ENCODE assay signal across 8 mouse cellular contexts in the genomic region with DNA sequence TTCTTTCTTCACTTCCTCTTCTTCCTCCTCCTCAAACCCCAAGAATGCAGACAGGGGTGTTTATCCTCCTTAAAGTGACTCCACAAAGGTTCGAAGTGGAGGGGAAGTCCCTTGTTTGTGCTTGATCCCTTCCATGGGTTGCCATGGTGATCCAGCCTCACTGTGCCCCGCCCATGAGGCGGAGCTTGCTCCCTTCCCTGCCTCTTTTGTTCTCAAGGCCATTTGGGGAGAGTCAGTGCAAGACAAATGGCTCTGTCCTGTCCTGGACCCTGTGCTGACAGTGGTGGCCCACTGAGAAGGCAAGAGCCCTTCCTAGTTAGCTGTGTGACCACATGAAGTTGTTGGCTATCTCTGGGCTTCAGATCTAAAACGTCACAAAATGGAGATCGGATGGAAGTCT. TPM values are rescaled to one million over a fixed set of nuclear protein-coding genes. Genes with fewer than 3 reads are reported as not detected.
DNase-seq lines count a peak whose midpoint lies in the region; ATAC-seq and TF ChIP-seq lines count a peak whose summit lies in the region.

No protein-coding gene starts in this region.

- WGBS in heart, embryonic 15.5 days, result 36% methylated on average over 5 of the region's 5 CpGs
- WGBS in kidney, postnatal 0 days, result 17% methylated on average over 5 of the region's 5 CpGs
- 24% methylated on average over 5 of the region's 5 CpGs for WGBS in stomach, embryonic 14.5 days

- H3K27me3 ChIP-seq in heart, embryonic 15.5 days, result no peaks in the 10 kb centered on the region
- no peaks in the 10 kb centered on the region for H3K27me3 ChIP-seq in kidney, postnatal 0 days (ENCODE audit: insufficient read depth, low read length)
- no peaks in the 10 kb centered on the region for H3K27me3 ChIP-seq in stomach, embryonic 14.5 days (ENCODE audit: control insufficient read depth, insufficient read depth, low read length)

- peak overlapping the region; percentile 68 for H3K27ac ChIP-seq in heart, embryonic 15.5 days
- H3K27ac ChIP-seq in kidney, postnatal 0 days, result peak overlapping the region; percentile 78
- H3K27ac ChIP-seq in stomach, embryonic 14.5 days (ENCODE audit: low read length), result peak overlapping the region; percentile 64; the same call in 1 of the 2 replicates

- no peaks in the 10 kb centered on the region for H3K36me3 ChIP-seq in heart, embryonic 15.5 days
- H3K36me3 ChIP-seq in kidney, postnatal 0 days (ENCODE audit: insufficient read depth, low read length), result peaks cover 6% of the 10 kb centered on the region; the same call in 1 of the 2 replicates
- H3K36me3 ChIP-seq in stomach, embryonic 14.5 days (ENCODE audit: control insufficient read depth, insufficient read depth, low read length), result peaks cover under 1% of the 10 kb centered on the region; the same call in 1 of the 2 replicates

- H3K9me3 ChIP-seq in heart, embryonic 15.5 days (replicated peaks), result no peaks in the 10 kb centered on the region
- no peaks in the 10 kb centered on the region for H3K9me3 ChIP-seq in kidney, postnatal 0 days (replicated peaks; ENCODE audit: low read length)
- H3K9me3 ChIP-seq in stomach, embryonic 14.5 days (ENCODE audit: control insufficient read depth, low read depth, low read length), result no peaks in the 10 kb centered on the region

- H3K4me1 ChIP-seq in heart, embryonic 15.5 days (replicated peaks), result peaks cover 49% of the 10 kb centered on the region
- H3K4me1 ChIP-seq in kidney, postnatal 0 days (replicated peaks; ENCODE audit: insufficient read depth, low read length), result peaks cover 26% of the 10 kb centered on the region
- H3K4me1 ChIP-seq in stomach, embryonic 14.5 days (ENCODE audit: control insufficient read depth, insufficient read depth, low read length), result peaks cover 32% of the 10 kb centered on the region; the same call in 1 of the 2 replicates

- no peak overlapping the region for H3K4me2 ChIP-seq in heart, embryonic 15.5 days
- no peak overlapping the region for H3K4me2 ChIP-seq in kidney, postnatal 0 days (ENCODE audit: low read length)
- H3K4me2 ChIP-seq in stomach, embryonic 14.5 days (replicated peaks; ENCODE audit: low read depth, low read length), result no peak overlapping the region

- no peak overlapping the region for H3K4me3 ChIP-seq in heart, embryonic 15.5 days
- no peak overlapping the region for H3K4me3 ChIP-seq in kidney, postnatal 0 days (replicated peaks; ENCODE audit: low read depth, low read length)
- H3K4me3 ChIP-seq in stomach, embryonic 14.5 days (ENCODE audit: low read depth, low read length), result no peak overlapping the region

- ATAC-seq in heart, embryonic 15.5 days (replicated peaks; ENCODE audit: insufficient number of reproducible peaks, insufficient read depth, low FRiP score, low read depth), result no peak; the same call in 1 of the 2 replicates
- 0 out of 2 replicates have a peak, but pooled peaks have one; percentile 14 for ATAC-seq in kidney, postnatal 0 days (replicated peaks; ENCODE audit: low FRiP score, low read depth)
- ATAC-seq in megakaryocyte-erythroid progenitor cell, adult 5-6 weeks (replicated peaks; ENCODE audit: low FRiP score, low TSS enrichment, poor library complexity, severe bottlenecking), result peak; percentile 54
- peak; percentile 46; the same call in 1 of the 2 replicates for ATAC-seq in stomach, embryonic 14.5 days (ENCODE audit: insufficient number of reproducible peaks, insufficient read depth, low FRiP score, low read depth)

- no peak for TF ChIP-seq CTCF in kidney, postnatal 0 days (IDR thresholded peaks at IDR 0.05; ENCODE audit: low read depth)

- H3K9ac ChIP-seq in heart, embryonic 15.5 days, result no peak overlapping the region
- H3K9ac ChIP-seq in kidney, postnatal 0 days (ENCODE audit: low read depth, low read length), result no peak overlapping the region
- H3K9ac ChIP-seq in stomach, embryonic 14.5 days (replicated peaks; ENCODE audit: low read depth, low read length), result no peak overlapping the region

- peak; percentile 70 to 78 for DNase-seq in right cerebral cortex, postnatal 10 days (ENCODE audit: low spot score in 2 of 2)
- no peak for DNase-seq in right cerebral cortex, postnatal 25 days
- peak; percentile 94 for DNase-seq in embryo, embryonic 10.5 days (ENCODE audit: low spot score)
- peak; percentile 77 for DNase-seq in kidney, postnatal 0 days (ENCODE audit: low spot score)
- no peak for DNase-seq in urinary bladder, postnatal 25 days (ENCODE audit: low spot score)

RNA-seq across cellular contexts. Expression of a gene that starts 16.8 kb away (rescaled TPM):
- 2.6 and 5.2 TPM in 2 replicates for polyA plus RNA-seq in heart, embryonic 15.5 days (2015; fragmentation: Nextera tagmentation; extraction: Ambion mirVana)
- polyA plus RNA-seq in kidney, postnatal 0 days (2015; fragmentation: Nextera tagmentation; extraction: Ambion mirVana), result 3.7 and 4.4 TPM in 2 replicates
- 30.9 and 44.1 TPM in 2 replicates for total RNA-seq in megakaryocyte-erythroid progenitor cell, adult 5-6 weeks (2014; fragmentation: Nextera tagmentation)
- 20.4 and 46.4 TPM in 2 replicates for total RNA-seq in megakaryocyte-erythroid progenitor cell, adult 5-6 weeks (2017)
- 3.8 and 4.5 TPM in 2 replicates for polyA plus RNA-seq in stomach, embryonic 14.5 days (2014; fragmentation: Nextera tagmentation; extraction: Ambion mirVana)

RNA-seq across cellular contexts. Expression of a gene that starts 26.1 kb away (rescaled TPM):
- 4.6 and 21.3 TPM in 2 replicates for polyA plus RNA-seq in heart, embryonic 15.5 days (2015; fragmentation: Nextera tagmentation; extraction: Ambion mirVana)
- 109 and 125 TPM in 2 replicates for polyA plus RNA-seq in kidney, postnatal 0 days (2015; fragmentation: Nextera tagmentation; extraction: Ambion mirVana)
- total RNA-seq in megakaryocyte-erythroid progenitor cell, adult 5-6 weeks (2014; fragmentation: Nextera tagmentation), result 150 and 156 TPM in 2 replicates
- total RNA-seq in megakaryocyte-erythroid progenitor cell, adult 5-6 weeks (2017), result 85.4 and 123 TPM in 2 replicates
- polyA plus RNA-seq in stomach, embryonic 14.5 days (2014; fragmentation: Nextera tagmentation; extraction: Ambion mirVana), result 43.8 and 50.9 TPM in 2 replicates

RNA-seq across cellular contexts. Expression of a gene that starts 54.2 kb away (rescaled TPM):
- polyA plus RNA-seq in heart, embryonic 15.5 days (2015; fragmentation: Nextera tagmentation; extraction: Ambion mirVana), result 0.04 and 0.47 TPM in 2 replicates
- polyA plus RNA-seq in kidney, postnatal 0 days (2015; fragmentation: Nextera tagmentation; extraction: Ambion mirVana), result not detected in 2 replicates
- 0.68 TPM in 1 of 2 replicates, not detected in the other for total RNA-seq in megakaryocyte-erythroid progenitor cell, adult 5-6 weeks (2014; fragmentation: Nextera tagmentation)
- 0.84 and 2.0 TPM in 2 replicates for total RNA-seq in megakaryocyte-erythroid progenitor cell, adult 5-6 weeks (2017)
- not detected in 2 replicates for polyA plus RNA-seq in stomach, embryonic 14.5 days (2014; fragmentation: Nextera tagmentation; extraction: Ambion mirVana)

Comparison
In these comparisons a context has a peak if more than half of its experiments do, and no peak if none do; other contexts are left out.
1. DNase-seq: peak in right cerebral cortex, postnatal 10 days (2 of 2), embryo, embryonic 10.5 days (single experiment) and kidney, postnatal 0 days (single experiment); none in right cerebral cortex, postnatal 25 days (single experiment) and urinary bladder, postnatal 25 days (single experiment).
2. Peak in every context shown above with its lines, with median percentiles within 50 percentile points of each other: H3K27ac ChIP-seq.